Mouse (Mus musculus) adrenal gland, postnatal 36 days (tissue): Measurements from ENCODE around the gene Cpsf4. TPM values are rescaled to one million over a fixed set of nuclear protein-coding genes. Genes with fewer than 3 reads are reported as not detected.
A peak's percentile ranks its signal among the peaks of the same experiment; 100 is the strongest.
"Not testable (repeated sequence)": the region's sequence is repeated elsewhere in the genome, so short reads cannot be mapped to it uniquely, and the experiment has no call there.

Experiments
- DNase-seq, 2 experiments: peaks; one replicate each; pipeline ENCODE4 v3.0.0; 2021; ENCODE audit warnings: mixed read lengths in 1 of 2
- total RNA-seq, 2 experiments: library from RNA; stranded (reverse); gene quantifications; 2 replicates each; pipeline ENCODE4 v1.2.3; 2021

The Cpsf4 gene
- total RNA-seq, 2 experiments from 2014 or later = 19.0 to 19.3 TPM

DNA sequence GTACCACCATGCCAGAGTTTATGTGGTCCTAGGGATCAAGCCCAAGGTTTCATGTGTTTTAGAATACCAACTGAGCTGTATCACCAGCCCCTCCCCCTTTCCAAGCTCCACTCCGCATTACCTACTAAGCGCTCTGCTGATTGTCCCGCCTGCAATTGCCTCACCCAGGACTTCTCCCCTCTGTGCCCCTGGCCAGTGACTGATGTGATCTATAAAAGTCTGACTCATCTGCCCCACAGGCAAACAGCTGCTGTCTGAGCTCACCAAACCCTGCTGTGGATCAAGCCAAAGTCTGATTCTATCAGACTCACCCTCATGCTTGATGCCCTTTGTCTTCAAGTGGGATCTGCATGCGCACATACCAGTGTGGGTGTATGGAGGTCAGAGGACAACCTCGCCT is 55.8 kb downstream of the Cpsf4 start:
- DNase-seq = peak; percentile 58 to 65

GRCm38 (mm10) chr5:145223395-145223794 is 56.4 kb downstream of the Cpsf4 start:
- DNase-seq = no peak

DNA sequence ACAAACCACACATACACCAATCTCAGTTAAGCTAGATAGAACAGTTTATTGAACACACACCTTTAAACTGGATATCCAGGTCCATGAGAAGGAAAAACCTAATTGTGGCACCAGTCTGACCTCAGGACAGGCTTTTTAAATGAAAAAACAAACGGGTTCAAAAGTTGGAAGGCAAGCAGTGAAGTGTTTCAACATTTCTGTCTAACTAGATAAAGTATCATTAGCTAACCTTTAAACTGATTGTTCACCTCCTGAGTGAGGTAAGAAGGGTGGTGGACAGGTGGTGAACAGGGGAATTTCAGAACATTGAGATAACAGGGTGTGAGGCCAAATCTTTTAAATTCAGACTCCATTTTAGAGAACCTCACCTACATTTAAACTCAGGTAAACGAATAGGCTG is 59.4 kb downstream of the Cpsf4 start:
- DNase-seq = no peak

DNA sequence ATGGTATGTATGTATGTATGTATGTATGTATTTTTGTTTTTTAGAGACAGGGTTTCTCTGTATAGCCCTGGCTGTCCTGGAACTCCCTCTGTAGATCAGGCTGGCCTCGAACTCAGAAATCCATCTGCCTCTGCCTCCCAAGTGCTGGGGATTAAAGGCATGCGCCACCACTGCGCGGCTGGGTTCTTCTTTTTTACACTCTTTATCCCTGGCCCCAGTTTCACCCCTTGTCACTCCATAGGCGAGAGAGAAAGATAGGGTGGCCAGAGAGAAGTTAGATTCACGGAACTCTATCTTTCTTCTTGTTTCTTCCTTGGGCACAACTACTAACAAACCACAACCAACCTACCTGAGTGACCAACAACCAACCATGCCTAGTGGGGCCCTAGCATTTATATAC is 62.3 kb downstream of the Cpsf4 start:
- DNase-seq = not testable (repeated sequence)

GRCm38 (mm10) chr5:145230641-145231040 is 63.6 kb downstream of the Cpsf4 start:
- DNase-seq = no peak

DNA sequence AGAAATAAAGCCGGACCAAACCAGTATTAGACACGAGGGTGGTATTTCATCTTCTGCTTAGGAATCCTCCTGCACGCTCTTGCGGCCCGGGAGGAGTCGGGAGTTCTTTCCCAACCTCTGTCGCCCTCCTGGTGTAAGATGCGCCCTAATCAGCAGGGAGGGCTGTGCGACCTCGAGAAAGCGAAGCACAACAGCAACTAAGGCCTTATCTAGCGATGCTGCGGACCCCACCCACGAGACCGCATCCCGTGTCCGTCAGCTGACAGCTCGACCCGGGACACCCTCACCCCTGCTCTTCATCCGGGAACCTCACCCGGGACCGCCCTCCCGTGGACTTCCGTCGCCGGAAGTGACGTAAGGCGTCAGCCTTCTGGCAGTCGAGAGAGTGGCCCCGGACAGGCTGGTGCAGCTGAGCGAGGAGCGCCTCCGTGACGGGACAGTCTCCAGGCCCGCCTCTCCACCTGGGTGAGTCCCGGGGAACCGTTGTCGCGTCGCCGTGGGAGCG is 64.4 kb downstream of the Cpsf4 start, which contains the start of gene Zfp655:
TSS of gene Zfp655 (plus strand) at position 349 of the 505 bp plus-strand sequence.
- peak; percentile 98 for DNase-seq

Other genes starting within 250 kb of the Cpsf4 start
- gene Smurf1, start 201.4 kb upstream of the Cpsf4 start, total RNA-seq = 10 to 100 TPM; 18.6 to 24.8 TPM
- not detected for gene Gm4871, start 134.5 kb upstream of the Cpsf4 start, total RNA-seq
- gene 1700018F24Rik, start 124.2 kb upstream of the Cpsf4 start, total RNA-seq = not detected
- gene Arpc1a, start 83.4 kb upstream of the Cpsf4 start, total RNA-seq = 100 to 1,000 TPM; 120 to 123 TPM
- not detected for gene Kpna7, start 83.2 kb upstream of the Cpsf4 start, total RNA-seq
- 100 to 1,000 TPM; 241 to 271 TPM for gene Arpc1b, start 53.0 kb upstream of the Cpsf4 start, total RNA-seq
- gene Pdap1, start 27.0 kb upstream of the Cpsf4 start, total RNA-seq = 10 to 100 TPM; 88.0 to 92.1 TPM
- 100 to 1,000 TPM; 113 to 117 TPM for gene Bud31, start 26.9 kb upstream of the Cpsf4 start, total RNA-seq
- 10 to 100 TPM; 22.4 to 31.3 TPM for gene Ptcd1, start 105 bp upstream of the Cpsf4 start, total RNA-seq
- gene Atp5j2, start 24.8 kb downstream of the Cpsf4 start, total RNA-seq = 100 to 1,000 TPM; 485 to 492 TPM
- gene Zkscan14, start 34.7 kb downstream of the Cpsf4 start, total RNA-seq = 1 to 10 TPM; 7.2 to 9.9 TPM
- 10 to 100 TPM; 11.6 to 13.0 TPM for gene Zkscan5, start 37.3 kb downstream of the Cpsf4 start, total RNA-seq
- 10 to 100 TPM; 50.6 to 68.6 TPM for gene Zfp655, start 64.5 kb downstream of the Cpsf4 start, total RNA-seq
- gene Zscan25, start 113.3 kb downstream of the Cpsf4 start, total RNA-seq = 10 to 100 TPM; 15.0 to 15.7 TPM
- gene Cyp3a57, start 178.1 kb downstream of the Cpsf4 start, total RNA-seq = not detected